Mouse (Mus musculus): ENCODE measurements around the gene Agk.

Agk gene

DNA sequence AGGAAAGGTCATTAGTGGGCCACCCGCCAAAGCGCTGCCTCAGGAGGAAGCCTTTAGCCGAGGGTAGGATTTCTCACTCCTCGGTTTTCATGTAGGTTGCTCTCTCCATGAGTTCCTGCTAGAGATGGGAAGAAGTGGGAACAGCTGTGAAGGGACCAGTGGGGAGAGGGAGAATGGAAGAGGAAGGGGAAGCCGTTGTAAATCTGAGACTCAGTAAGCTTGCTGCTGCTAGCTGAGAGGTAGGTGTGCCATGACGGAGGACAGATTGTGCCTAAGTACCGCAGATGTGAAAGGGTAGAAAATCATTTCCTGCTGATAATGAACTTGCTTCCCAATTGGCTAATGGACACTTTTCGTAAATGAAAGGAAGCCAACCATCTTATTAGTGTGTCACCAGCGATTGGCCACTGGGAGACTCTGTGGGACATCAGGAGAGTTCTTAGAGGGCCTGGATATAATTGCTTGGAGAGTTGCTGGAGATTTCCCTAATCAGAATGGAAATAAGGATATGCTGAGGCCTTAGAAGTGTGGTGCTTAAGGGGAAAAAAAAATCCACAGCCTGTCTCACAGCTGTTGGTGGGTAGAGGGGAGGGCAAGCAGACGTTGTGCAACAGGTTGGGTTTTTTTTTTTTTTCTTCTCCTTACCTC lies 118.4 kb downstream of the Agk start:
- DNase-seq (ENCODE audit: low spot score in 2 of 2) = no peak
